Comparison of ENCODE assay signal across 9 mouse cellular contexts in the genomic region with DNA sequence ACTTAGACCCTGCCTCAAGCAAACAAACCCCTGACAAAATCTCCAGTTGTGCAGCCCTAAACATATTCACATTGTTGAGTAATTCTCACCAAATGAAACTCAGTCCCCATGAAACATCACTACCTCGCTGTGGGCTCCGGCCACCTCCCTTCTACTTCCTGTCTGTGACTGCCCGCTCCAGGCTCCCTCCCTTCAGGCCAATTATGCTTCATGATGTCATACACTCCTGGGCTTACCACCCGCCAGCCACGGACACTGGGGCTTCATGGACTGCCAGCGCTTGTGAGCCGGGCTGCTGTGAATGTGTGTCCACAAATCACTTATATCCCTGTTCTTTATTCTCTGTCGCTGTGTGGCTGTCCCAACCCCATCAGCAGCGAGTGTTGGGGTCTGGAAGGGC. TPM values are rescaled to one million over a fixed set of nuclear protein-coding genes. Genes with fewer than 3 reads are reported as not detected.
A peak's percentile ranks its signal among the peaks of the same experiment; 100 is the strongest.
DNase-seq lines count a peak whose midpoint lies in the region; ATAC-seq and TF ChIP-seq lines count a peak whose summit lies in the region.
"Had no signal": no experiment of that assay in that cellular context is flagged by ENCODE, and none has a peak within 500 bp of the region (broad histone marks: within the 10 kb centered on the region; RNA-seq: fewer than 3 reads in every experiment).

No protein-coding gene starts in this region.

- intact Hi-C loops in left cerebral cortex, postnatal 36 days (cut with DNase I): no loop called here

- H3K4me3 ChIP-seq in intestine, embryonic 15.5 days (replicated peaks): no peak overlapping the region
- H3K4me3 ChIP-seq in lung, postnatal 0 days (ENCODE audit: low read depth, low read length): no peak overlapping the region

- H3K4me2 ChIP-seq in intestine, embryonic 15.5 days (replicated peaks): peak overlapping the region; percentile 20; the same call in 1 of the 2 replicates
- 0 out of 2 replicates have a peak overlapping the region, but pooled peaks have one; percentile 20 for H3K4me2 ChIP-seq in lung, postnatal 0 days (replicated peaks; ENCODE audit: low read depth, low read length)

- WGBS in intestine, embryonic 15.5 days: 40% methylated on average over 9 of the region's 9 CpGs
- WGBS in lung, postnatal 0 days: 26% methylated on average over 9 of the region's 9 CpGs

- no peaks in the 10 kb centered on the region for H3K27me3 ChIP-seq in intestine, embryonic 15.5 days (replicated peaks)
- H3K27me3 ChIP-seq in lung, postnatal 0 days (replicated peaks; ENCODE audit: insufficient read depth, low read length): no peaks in the 10 kb centered on the region

- no peaks in the 10 kb centered on the region for H3K9me3 ChIP-seq in intestine, embryonic 15.5 days
- H3K9me3 ChIP-seq in lung, postnatal 0 days (ENCODE audit: low read length): no peaks in the 10 kb centered on the region

- TF ChIP-seq EP300 in lung, postnatal 0 days (IDR thresholded peaks at IDR 0.05): peak; percentile 56

- H3K36me3 ChIP-seq in intestine, embryonic 15.5 days: no peaks in the 10 kb centered on the region
- H3K36me3 ChIP-seq in lung, postnatal 0 days (ENCODE audit: insufficient read depth, low read length): no peaks in the 10 kb centered on the region

- H3K27ac ChIP-seq in intestine, embryonic 15.5 days: 0 out of 2 replicates have a peak overlapping the region, but pooled peaks have one; percentile 1
- H3K27ac ChIP-seq in lung, postnatal 0 days (ENCODE audit: low read length): peak overlapping the region; percentile 81

- H3K4me1 ChIP-seq in intestine, embryonic 15.5 days (replicated peaks): peaks cover 15% of the 10 kb centered on the region
- peaks cover 12% of the 10 kb centered on the region for H3K4me1 ChIP-seq in lung, postnatal 0 days (ENCODE audit: insufficient read depth, low read depth, low read length)

- DNase-seq in layer of hippocampus, adult 9-11 months: peak; percentile 34
- DNase-seq in layer of hippocampus, postnatal 10 days (ENCODE audit: low spot score in 2 of 2): no peak
- DNase-seq in gastrocnemius, adult 18-20 months (ENCODE audit: low spot score): peak; percentile 81
- peak; percentile 96 for DNase-seq in lung, postnatal 0 days (ENCODE audit: low spot score)
- no peak for DNase-seq in left cerebral cortex, postnatal 36 days (ENCODE audit: low spot score in 2 of 2)
- no peak for DNase-seq in layer of hippocampus, adult 9-10 months (ENCODE audit: low spot score)

- 0 out of 2 replicates have a peak overlapping the region, but pooled peaks have one; percentile 21 for H3K9ac ChIP-seq in intestine, embryonic 15.5 days
- H3K9ac ChIP-seq in lung, postnatal 0 days (replicated peaks; ENCODE audit: low read depth): no peak overlapping the region

- 0 out of 2 replicates have a peak, but pooled peaks have one; percentile 37 for ATAC-seq in intestine, embryonic 15.5 days
- ATAC-seq in lung, postnatal 0 days: peak; percentile 88
- ATAC-seq in activated CD4-positive, CD25-positive, alpha-beta regulatory T cell, adult 4 months: no peak

- no peak for TF ChIP-seq CTCF in lung, postnatal 0 days (IDR thresholded peaks at IDR 0.05)

RNA-seq across cellular contexts. Expression of gene Gcgr, which starts 10.8 kb away (rescaled TPM):
- under 1 TPM in 1 of 2 experiments, not detected in 1; 0.18 TPM for total RNA-seq in layer of hippocampus, postnatal 10 days (2021)
- under 1 TPM in 1 of 2 experiments, not detected in 1; 0.45 TPM for total RNA-seq in gastrocnemius, adult 18-20 months (2021)
- 0.58 and 0.67 TPM in 2 replicates for polyA plus RNA-seq in intestine, embryonic 15.5 days (2015; fragmentation: Nextera tagmentation; extraction: Ambion mirVana)
- 0.61 and 0.76 TPM in 2 replicates for polyA plus RNA-seq in lung, postnatal 0 days (2015; fragmentation: Nextera tagmentation; extraction: Ambion mirVana)
- not detected for polyA plus RNA-seq in activated CD4-positive, CD25-positive, alpha-beta regulatory T cell, adult 4 months (2017; shearing (Covaris generic))
- not detected for total RNA-seq in left cerebral cortex, postnatal 36 days (2021)

RNA-seq across cellular contexts. Expression of gene Slc25a10, which starts 28.1 kb away (rescaled TPM):
- total RNA-seq in layer of hippocampus, postnatal 10 days (2021): 10 to 100 TPM; 24.5 to 25.8 TPM
- total RNA-seq in gastrocnemius, adult 18-20 months (2021): 1 to 10 TPM; 3.3 to 4.5 TPM
- 79.1 and 90.1 TPM in 2 replicates for polyA plus RNA-seq in intestine, embryonic 15.5 days (2015; fragmentation: Nextera tagmentation; extraction: Ambion mirVana)
- 75.4 and 83.4 TPM in 2 replicates for polyA plus RNA-seq in lung, postnatal 0 days (2015; fragmentation: Nextera tagmentation; extraction: Ambion mirVana)
- 10 to 100 TPM in 1 of 2 experiments, 1 to 10 TPM in 1; 9.7 to 12.3 TPM for polyA plus RNA-seq in activated CD4-positive, CD25-positive, alpha-beta regulatory T cell, adult 4 months (2017; shearing (Covaris generic))
- total RNA-seq in left cerebral cortex, postnatal 36 days (2021): 10 to 100 TPM; 18.2 to 21.9 TPM

RNA-seq across cellular contexts. Expression of gene Mcrip1, which starts 29.8 kb away (rescaled TPM):
- total RNA-seq in layer of hippocampus, postnatal 10 days (2021): 100 to 1,000 TPM in 1 of 2 experiments, 10 to 100 TPM in 1; 95.4 to 107 TPM
- total RNA-seq in gastrocnemius, adult 18-20 months (2021): 10 to 100 TPM; 18.4 to 22.7 TPM
- 135 and 142 TPM in 2 replicates for polyA plus RNA-seq in intestine, embryonic 15.5 days (2015; fragmentation: Nextera tagmentation; extraction: Ambion mirVana)
- 209 and 215 TPM in 2 replicates for polyA plus RNA-seq in lung, postnatal 0 days (2015; fragmentation: Nextera tagmentation; extraction: Ambion mirVana)
- 100 to 1,000 TPM; 121 to 128 TPM for polyA plus RNA-seq in activated CD4-positive, CD25-positive, alpha-beta regulatory T cell, adult 4 months (2017; shearing (Covaris generic))
- total RNA-seq in left cerebral cortex, postnatal 36 days (2021): 10 to 100 TPM; 73.4 to 91.7 TPM

RNA-seq across cellular contexts. Expression of gene Ppp1r27, which starts 31.2 kb away (rescaled TPM):
- total RNA-seq in layer of hippocampus, postnatal 10 days (2021): not detected
- total RNA-seq in gastrocnemius, adult 18-20 months (2021): 100 to 1,000 TPM; 140 to 577 TPM
- polyA plus RNA-seq in intestine, embryonic 15.5 days (2015; fragmentation: Nextera tagmentation; extraction: Ambion mirVana): not detected in 2 replicates
- not detected in 2 replicates for polyA plus RNA-seq in lung, postnatal 0 days (2015; fragmentation: Nextera tagmentation; extraction: Ambion mirVana)
- not detected for polyA plus RNA-seq in activated CD4-positive, CD25-positive, alpha-beta regulatory T cell, adult 4 months (2017; shearing (Covaris generic))
- not detected for total RNA-seq in left cerebral cortex, postnatal 36 days (2021)
- polyA plus RNA-seq: large intestine, adult 2 months had no signal

RNA-seq across cellular contexts. Expression of gene Mrpl12, which starts 35.3 kb away (rescaled TPM):
- total RNA-seq in layer of hippocampus, postnatal 10 days (2021): 10 to 100 TPM; 76.4 to 82.3 TPM
- total RNA-seq in gastrocnemius, adult 18-20 months (2021): 100 to 1,000 TPM; 130 to 136 TPM
- 222 and 231 TPM in 2 replicates for polyA plus RNA-seq in intestine, embryonic 15.5 days (2015; fragmentation: Nextera tagmentation; extraction: Ambion mirVana)
- 60.6 and 67.7 TPM in 2 replicates for polyA plus RNA-seq in lung, postnatal 0 days (2015; fragmentation: Nextera tagmentation; extraction: Ambion mirVana)
- polyA plus RNA-seq in activated CD4-positive, CD25-positive, alpha-beta regulatory T cell, adult 4 months (2017; shearing (Covaris generic)): 10 to 100 TPM; 73.5 to 74.7 TPM
- 10 to 100 TPM; 75.6 to 78.5 TPM for total RNA-seq in left cerebral cortex, postnatal 36 days (2021)

Comparison
In these comparisons a context has a peak if more than half of its experiments do, and no peak if none do; other contexts are left out.
1. DNase-seq: peak in layer of hippocampus, adult 9-11 months (single experiment), gastrocnemius, adult 18-20 months (single experiment) and lung, postnatal 0 days (single experiment); none in layer of hippocampus, postnatal 10 days (0 of 2), left cerebral cortex, postnatal 36 days (0 of 2) and layer of hippocampus, adult 9-10 months (single experiment).